Mouse (Mus musculus) gastrocnemius, postnatal 36 days (tissue): Measurements from ENCODE around the gene Evc. TPM values are rescaled to one million over a fixed set of nuclear protein-coding genes. Genes with fewer than 3 reads are reported as not detected.

Experiments used
- DNase-seq, 2 experiments: peaks; one replicate each; pipeline ENCODE4 v3.0.0; 2022
- intact Hi-C: fragments of 180-260 bp; cut with DNase I; formaldehyde crosslinking; loops from one replicate; pipeline ENCODE4 v1.15.1; 2025
- long read RNA-seq, 2 experiments: library from polyadenylated mRNA; stranded (forward); transcript quantifications; one replicate each; pipeline ENCODE4 v2.0.0; 2021
- total RNA-seq, 2 experiments: library from RNA; stranded (reverse); gene quantifications; 2 replicates each; pipeline ENCODE4 v1.2.3; 2021

The Evc gene
- 10 to 100 TPM; 25.4 to 26.9 TPM for total RNA-seq
- long read RNA-seq, experiment 1, partial matches to known transcripts, result 2 of 10 reads
- long read RNA-seq, experiment 1, other reads (novel, unspliced or antisense), result 8 of 10 reads
- long read RNA-seq, experiment 2, full-length matches to known transcripts, result 1 of 17 reads
- long read RNA-seq, experiment 2, partial matches to known transcripts, result 8 of 17 reads
- long read RNA-seq, experiment 2, other reads (novel, unspliced or antisense), result 8 of 17 reads

GRCm38 (mm10) chr5:37336485-37337105, at the start of gene Evc:
Gene Evc, minus strand, starts transcription at chr5:37336894.
- intact Hi-C loops, result no loop called here
- DNase-seq, result peak; percentile 69 to 70

GRCm38 (mm10) chr5:37383570-37383969, 46.9 kb upstream of the Evc start:
- DNase-seq, result no peak
- intact Hi-C loops, result no loop called here

GRCm38 (mm10) chr5:37380641-37381040, 43.9 kb upstream of the Evc start:
- no peak for DNase-seq
- intact Hi-C loops, result no loop called here

GRCm38 (mm10) chr5:37377376-37377775, 40.7 kb upstream of the Evc start:
- DNase-seq, result no peak
- intact Hi-C loops, result no loop called here

- intact Hi-C loops, result no loop called here
- DNase-seq, result no peak
Measured at GRCm38 (mm10) chr5:37368796-37369195, 32.1 kb upstream of the Evc start.

GRCm38 (mm10) chr5:37365751-37366150, 29.1 kb upstream of the Evc start:
- intact Hi-C loops, result no loop called here
- no peak for DNase-seq

GRCm38 (mm10) chr5:37363284-37363683, 26.6 kb upstream of the Evc start:
- intact Hi-C loops, result no loop called here
- no peak for DNase-seq

- intact Hi-C loops, result no loop called here
- no peak for DNase-seq
Measured at GRCm38 (mm10) chr5:37362618-37363017, 25.9 kb upstream of the Evc start.

- DNase-seq, result no peak
- intact Hi-C loops, result no loop called here
Measured at GRCm38 (mm10) chr5:37356027-37356426, 19.3 kb upstream of the Evc start.

GRCm38 (mm10) chr5:37354385-37354784, 17.7 kb upstream of the Evc start:
- DNase-seq, result peak in 1 of 2 experiments; percentile 45
- intact Hi-C loops, result loop anchor here (1.0 kb wide), 1 partner anchor 57 kb away; no protein-coding TSS in a partner anchor

- no peak for DNase-seq
- intact Hi-C loops, result loop anchor here (1.0 kb wide), 1 partner anchor 50 kb away; no protein-coding TSS in a partner anchor
Measured at GRCm38 (mm10) chr5:37351791-37352190, 15.1 kb upstream of the Evc start.

- intact Hi-C loops, result no loop called here
- DNase-seq, result no peak
Measured at GRCm38 (mm10) chr5:37343962-37344361, 7.3 kb upstream of the Evc start.

GRCm38 (mm10) chr5:37338288-37338687, 1.6 kb upstream of the Evc start, which contains the start of gene Evc2:
Gene Evc2, plus strand, starts transcription at chr5:37338499.
- peak; percentile 53 to 72 for DNase-seq
- intact Hi-C loops, result no loop called here

- intact Hi-C loops, result no loop called here
- no peak for DNase-seq
Measured at GRCm38 (mm10) chr5:37337696-37338095, 1.0 kb upstream of the Evc start.

GRCm38 (mm10) chr5:37335061-37335460, 1.6 kb downstream of the Evc start:
- intact Hi-C loops, result no loop called here
- DNase-seq, result no peak

- intact Hi-C loops, result no loop called here
- DNase-seq, result no peak
Measured at GRCm38 (mm10) chr5:37332066-37332465, 4.6 kb downstream of the Evc start.

- intact Hi-C loops, result no loop called here
- DNase-seq, result no peak
Measured at GRCm38 (mm10) chr5:37331133-37331505, 5.6 kb downstream of the Evc start.

- DNase-seq, result no peak
Measured at GRCm38 (mm10) chr5:37330449-37331132, 6.1 kb downstream of the Evc start.

GRCm38 (mm10) chr5:37326675-37327074, 10.0 kb downstream of the Evc start:
- intact Hi-C loops, result no loop called here
- DNase-seq, result no peak

More at GRCm38 (mm10) chr5:37330449-37331132, 6.1 kb downstream of the Evc start:
- intact Hi-C loops, result no loop called here

GRCm38 (mm10) chr5:37320761-37321160, 15.9 kb downstream of the Evc start:
- no peak for DNase-seq
- intact Hi-C loops, result no loop called here

- intact Hi-C loops, result no loop called here
- no peak for DNase-seq
Measured at GRCm38 (mm10) chr5:37320174-37320573, 16.5 kb downstream of the Evc start.

- DNase-seq, result peak; percentile 40 to 45
- intact Hi-C loops, result no loop called here
Measured at GRCm38 (mm10) chr5:37318715-37319114, 18.0 kb downstream of the Evc start.
